Mouse (Mus musculus): ENCODE measurements around the gene Sag. TPM values are rescaled to one million over a fixed set of nuclear protein-coding genes. Genes with fewer than 3 reads are reported as not detected.

Gene Sag
- total RNA-seq (2015), result 0.46 and 0.62 TPM in 2 replicates
- total RNA-seq (2017), result 0.14 and 0.25 TPM in 2 replicates

DNA sequence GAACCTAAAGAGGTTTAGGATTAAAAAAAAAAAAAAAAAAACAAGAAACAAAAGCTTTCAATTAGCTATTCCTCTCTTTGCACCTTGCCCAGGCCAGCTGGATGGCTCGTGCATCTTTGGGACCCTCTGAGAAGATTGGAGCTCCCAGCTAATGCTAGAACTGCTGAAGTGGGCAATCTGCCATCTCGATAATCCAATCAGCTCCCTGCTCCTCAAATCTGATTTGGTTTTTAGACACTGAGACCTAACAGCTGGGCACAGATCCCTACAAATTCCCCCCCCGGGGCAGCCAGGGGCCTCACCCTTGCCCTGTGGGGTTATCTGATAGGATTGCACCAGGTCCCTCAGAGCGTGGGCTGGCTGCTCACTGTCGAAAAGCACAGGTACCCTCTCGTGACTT lies at the start of gene Sag:
Sag (plus strand) TSS at position 105 of the 400 bp plus-strand sequence.
- ATAC-seq (replicated peaks; ENCODE audit: poor library complexity), result no peak

DNA sequence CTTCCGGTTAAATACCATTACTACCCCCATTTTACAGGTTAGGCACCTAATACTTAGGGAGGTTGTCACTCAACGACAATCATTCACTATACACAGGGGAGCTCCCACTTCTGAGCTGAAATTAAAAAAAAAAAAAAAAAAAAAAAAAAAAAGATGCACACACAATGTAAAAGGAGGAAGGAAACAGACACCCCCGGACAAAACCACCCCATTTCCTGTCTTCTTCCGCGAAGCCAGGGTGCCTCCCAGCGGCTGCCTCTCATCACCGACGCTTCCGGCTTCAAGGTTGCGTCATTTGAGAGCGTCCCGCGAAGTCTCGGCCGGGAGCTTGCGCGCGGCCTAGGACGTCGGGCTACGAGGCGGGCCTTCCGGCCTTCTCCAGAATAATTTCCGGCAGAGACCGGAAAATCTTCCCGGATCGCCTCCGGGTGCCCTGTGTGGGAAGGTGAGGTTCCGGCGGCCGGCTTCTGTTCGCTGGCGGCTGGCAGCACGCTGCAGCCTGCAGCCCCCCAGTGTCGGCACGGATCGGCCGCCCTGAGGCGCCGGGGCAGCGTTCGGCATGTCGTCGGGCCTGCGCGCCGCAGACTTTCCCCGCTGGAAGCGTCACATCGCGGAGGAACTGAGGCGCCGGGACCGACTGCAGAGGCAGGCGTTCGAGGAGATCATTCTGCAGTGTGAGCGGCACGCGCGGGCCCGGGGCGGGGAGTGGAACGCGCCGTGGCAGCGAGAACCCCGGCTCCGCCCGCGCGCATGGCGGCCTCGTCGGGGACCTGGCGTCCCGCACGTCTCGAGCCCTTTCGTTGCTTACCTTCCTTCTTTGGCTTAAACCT lies 47.6 kb upstream of the Sag start, which contains the start of gene Atg16l1:
Atg16l1 (plus strand) TSS at position 230 of the 830 bp plus-strand sequence.
- ATAC-seq (replicated peaks; ENCODE audit: poor library complexity), result peak; percentile 99

DNA sequence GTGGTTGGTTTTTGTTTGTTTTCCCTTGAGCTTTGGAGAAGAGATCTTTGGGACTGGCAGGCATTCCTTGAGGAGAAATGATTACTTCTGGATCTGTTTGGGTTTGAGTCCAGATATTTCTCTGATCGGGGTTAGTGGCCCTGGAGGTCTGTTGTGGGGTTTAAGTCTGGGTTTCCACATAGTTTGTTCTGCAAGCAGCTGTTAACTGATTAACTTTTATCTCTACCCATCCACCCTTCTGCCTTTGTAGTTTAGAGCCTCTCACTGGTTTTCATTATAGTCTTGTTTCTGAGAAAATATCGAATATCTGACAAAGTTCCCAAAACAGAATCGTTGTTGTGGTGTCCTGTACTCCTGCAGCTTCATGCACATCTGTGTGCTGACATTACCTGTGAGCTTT lies 39.7 kb upstream of the Sag start:
- ATAC-seq (replicated peaks; ENCODE audit: poor library complexity), result peak; percentile 73

DNA sequence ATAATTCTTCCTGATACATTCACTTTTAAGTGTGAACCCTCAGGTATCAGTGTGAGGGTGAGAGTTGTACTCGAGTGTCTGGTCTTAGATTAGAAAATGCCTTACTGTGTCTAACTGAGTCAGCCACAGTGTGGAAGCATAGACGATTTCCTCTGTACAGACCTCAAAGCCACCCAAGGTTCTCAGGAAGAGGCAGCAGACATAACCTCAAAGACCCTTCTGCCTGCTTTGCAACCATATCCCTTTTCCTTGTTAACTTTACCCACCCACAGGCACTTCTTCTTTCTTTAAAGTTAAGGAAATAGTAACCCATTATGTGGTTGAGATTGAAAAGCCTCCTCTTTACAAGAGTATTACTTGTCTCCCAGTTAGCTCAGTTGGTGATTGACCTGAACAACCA lies 37.7 kb upstream of the Sag start:
- peak; percentile 5; the same call in 1 of the 2 replicates for ATAC-seq (replicated peaks; ENCODE audit: poor library complexity)

DNA sequence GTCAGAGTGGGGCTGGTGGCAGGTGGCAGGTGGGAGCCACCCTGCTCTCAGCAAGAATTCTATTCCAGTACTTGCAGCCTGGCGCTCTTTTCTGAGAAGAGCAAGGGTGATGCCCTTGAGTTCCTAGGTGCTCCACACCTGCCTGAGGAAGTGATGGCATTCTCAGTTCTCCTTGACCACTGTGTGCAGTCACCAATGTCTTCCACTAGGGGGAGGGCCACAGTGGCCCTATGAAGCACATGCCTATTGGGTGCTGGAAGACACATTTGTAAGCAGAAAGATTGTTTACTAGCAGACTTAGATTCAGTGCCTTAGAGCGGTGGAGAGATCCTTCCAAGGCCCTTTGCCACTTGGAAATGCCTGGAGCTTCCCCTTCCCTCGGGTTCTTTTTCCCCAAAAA lies 37.2 kb upstream of the Sag start:
- peak; percentile 67 for ATAC-seq (replicated peaks; ENCODE audit: poor library complexity)

DNA sequence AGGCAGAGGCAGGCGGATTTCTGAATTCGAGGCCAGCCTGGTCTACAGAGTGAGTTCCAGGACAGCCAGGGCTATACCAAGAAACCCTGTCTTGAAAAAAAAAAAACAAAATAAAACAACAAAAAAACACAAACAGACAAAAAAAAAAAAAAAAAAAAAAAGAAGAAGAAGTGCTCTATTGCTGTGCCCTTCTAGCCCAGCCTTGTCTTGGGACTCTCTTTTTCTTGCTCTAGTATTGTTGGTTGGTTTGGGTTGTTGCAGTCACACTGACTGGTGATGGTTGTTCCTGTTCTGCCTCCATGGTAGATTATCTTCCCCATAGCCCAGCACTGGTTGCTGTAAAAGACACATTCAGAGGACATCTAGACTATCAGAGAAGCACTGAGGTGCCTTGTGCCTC lies 34.2 kb upstream of the Sag start:
- no peak for ATAC-seq (replicated peaks; ENCODE audit: poor library complexity)

DNA sequence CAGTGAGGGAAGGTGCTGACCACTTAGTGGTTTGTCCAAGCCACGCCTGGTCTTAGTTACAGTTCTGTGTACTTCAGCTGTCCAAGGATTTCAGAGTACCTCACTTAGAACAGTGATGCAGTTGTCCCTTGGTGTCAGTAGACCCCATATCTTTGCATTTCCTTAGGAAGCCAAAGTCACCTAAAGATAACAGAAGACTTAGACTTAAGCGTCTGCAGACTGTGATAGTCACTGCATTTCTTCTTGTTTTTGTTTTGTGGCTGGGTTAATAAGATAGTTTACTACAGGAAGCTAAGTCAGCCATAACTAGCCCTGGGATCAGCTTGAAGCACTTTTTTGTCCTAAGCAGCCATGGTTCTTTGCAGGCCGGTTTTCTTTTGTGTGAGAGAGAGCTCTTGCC lies 33.0 kb upstream of the Sag start:
- peak; percentile 85 for ATAC-seq (replicated peaks; ENCODE audit: poor library complexity)

DNA sequence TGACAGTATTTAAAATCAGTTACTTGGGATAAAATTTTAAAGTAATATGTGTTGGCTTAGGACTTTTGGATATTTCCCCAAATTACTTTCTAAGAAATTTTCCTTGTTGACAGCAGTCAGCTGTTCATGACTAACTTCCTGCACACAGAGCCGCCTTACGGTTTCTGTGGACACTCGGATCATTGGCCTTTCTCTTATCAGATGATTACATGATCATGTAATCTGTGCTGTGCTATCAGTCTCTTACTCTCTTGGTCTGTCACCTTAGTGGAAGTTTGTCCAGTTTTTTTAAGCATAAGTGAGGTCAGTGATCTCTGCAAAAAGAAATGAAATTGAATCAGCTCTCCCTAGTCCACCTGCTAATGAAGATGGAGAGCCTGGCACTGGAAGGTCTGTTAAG lies 31.8 kb upstream of the Sag start:
- no peak for ATAC-seq (replicated peaks; ENCODE audit: poor library complexity)

DNA sequence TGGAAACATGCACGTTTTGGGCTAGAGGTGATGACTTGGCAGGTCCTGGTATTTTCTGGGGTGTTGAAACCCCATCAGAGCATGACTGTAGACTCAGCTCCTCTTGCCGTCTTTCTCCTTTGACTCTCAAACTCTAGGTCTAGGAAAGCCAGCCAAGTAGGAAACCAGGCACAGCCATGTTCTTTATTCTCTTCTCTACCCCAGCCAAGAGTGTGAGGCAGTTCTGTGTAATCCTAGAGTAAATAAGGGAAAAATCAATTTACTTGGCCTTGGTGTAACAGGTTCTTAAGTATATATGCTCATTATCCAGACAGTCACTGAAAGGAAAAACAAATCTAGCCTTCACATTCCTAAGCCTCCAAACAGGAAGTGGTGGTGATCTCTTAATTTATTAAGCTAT lies 30.1 kb upstream of the Sag start:
- no peak for ATAC-seq (replicated peaks; ENCODE audit: poor library complexity)

DNA sequence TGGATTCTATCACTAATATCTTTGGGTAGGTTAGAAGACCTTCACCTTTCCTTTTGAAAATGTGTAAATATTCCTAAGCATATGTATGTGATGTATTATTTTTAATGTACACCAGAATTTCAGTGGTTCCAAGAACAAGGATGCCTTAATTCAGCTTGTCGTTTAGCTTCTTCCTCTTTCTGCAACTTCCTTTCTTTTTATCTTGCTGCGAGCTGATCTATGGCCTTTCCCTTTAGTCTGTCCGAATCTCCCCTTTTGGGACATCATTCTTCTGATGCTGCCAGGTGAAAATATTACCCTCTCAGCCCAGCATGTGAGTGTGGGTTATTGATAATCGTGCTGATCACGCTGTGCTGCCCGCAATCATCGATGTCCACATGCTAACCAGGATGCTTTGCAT lies 28.6 kb upstream of the Sag start:
- ATAC-seq (replicated peaks; ENCODE audit: poor library complexity), result no peak

DNA sequence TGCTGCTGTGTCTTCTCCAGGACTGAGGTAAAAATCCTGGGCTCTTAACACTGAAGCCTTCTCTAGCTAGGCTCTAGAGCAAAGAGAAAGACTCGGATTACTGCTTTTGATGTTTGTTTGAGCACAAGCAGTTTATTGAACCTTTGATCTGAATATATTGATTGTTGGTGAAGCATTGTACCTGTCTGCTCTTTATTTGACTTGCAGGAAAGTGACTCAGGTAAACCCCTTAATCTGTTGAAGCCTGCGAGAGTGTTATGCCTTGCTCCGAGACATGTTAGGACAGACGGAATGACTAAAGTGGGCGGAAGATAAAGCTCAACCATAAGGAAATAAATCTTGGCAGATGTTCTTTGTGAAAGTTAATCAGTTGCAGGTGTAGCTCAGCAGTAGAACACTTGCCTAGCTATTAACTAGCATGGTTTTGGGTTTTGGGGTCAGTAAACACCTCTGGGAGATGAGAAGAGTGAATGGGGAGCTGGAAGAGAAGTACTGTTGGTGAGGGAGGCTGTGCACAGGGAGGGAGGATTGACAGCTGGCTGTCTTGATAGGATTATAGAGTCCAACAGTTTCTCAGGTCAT lies 24.2 kb upstream of the Sag start:
- no peak for ATAC-seq (replicated peaks; ENCODE audit: poor library complexity)

DNA sequence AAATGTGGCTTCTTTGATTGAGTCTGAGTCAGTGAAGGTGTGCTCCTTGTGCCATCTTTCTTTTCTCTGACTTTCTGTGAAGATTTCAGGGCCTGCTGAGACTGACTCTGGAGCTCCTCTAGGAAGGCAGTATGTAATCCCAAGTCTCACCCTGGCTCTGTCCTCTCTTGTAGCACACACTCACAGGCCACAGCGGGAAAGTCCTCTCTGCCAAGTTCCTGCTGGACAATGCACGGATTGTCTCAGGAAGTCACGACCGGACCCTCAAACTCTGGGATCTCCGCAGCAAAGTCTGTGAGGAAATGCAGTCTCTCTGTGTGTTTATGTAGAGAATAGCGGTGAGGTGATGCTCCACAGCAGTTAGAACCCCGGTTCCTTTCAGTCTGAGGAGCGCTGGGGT lies 17.8 kb upstream of the Sag start:
- no peak for ATAC-seq (replicated peaks; ENCODE audit: poor library complexity)

DNA sequence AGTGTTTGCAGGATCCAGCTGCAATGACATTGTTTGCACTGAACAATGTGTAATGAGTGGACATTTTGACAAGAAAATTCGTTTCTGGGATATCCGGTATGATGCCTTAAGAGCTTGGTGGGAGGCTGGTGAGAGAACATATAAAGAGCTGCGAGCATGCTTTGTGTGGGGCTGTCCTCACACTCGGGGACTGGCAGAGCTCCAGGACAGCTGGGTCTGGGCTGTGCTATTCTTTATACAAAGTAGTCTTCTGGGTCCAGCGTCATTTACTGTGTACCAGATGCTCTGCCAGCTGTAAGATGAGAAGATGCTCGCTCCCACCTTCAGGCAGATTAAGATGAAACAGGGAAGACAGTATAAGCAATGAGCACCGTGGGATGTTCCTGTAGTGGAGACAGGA lies 17.2 kb upstream of the Sag start:
- no peak for ATAC-seq (replicated peaks; ENCODE audit: poor library complexity)

DNA sequence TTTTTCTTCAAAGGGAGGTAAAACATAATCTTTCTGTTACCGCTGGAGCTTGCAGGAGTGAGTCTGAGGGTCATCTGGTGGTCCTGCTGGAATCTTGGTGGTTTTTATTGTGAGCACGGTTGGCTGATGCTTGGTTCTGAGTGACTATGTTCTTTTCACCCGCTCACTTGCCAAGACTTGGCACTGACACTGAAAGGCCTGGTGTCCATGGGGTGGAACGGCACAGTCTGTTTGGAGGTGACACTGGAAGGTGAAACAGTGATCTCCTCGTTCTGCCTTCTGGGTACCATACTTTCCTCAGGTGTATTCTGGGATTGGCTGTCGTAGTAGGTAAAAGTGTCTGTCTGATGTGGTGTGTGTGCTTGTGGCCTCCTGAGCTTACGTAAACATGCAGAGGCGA lies 13.8 kb upstream of the Sag start:
- ATAC-seq (replicated peaks; ENCODE audit: poor library complexity), result no peak

DNA sequence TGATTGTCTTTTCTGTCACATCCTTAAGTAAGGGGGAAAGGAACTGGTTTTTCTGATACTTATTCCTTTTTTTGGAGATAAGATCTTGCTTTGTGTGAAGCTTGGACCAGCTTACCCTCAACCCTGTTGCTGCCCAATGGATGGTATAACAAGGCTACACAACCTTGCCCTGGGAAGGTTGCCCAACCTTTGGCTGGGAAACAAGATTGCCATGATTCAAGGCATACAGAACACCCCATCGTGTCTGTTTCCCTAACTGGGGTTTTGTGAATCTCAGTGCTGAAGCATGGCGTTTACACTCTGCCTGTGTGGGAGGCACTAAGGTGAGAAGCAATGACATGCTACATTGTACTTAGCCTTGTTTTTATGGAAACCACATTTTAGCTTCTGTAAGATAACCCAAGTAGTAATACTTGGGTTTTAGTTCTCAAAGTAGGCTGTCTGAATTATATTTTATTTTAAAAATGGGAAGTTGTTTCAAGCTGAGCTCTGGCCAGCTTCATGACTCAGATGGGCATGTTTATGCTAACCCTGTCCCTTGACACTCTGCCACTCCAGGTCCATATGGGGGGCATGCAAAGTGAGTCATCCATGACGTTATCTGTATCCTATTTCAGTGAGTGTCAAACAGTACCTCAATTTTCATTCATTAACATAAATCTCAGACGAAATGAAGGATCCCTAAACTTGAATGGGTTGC lies 10.9 kb upstream of the Sag start:
- ATAC-seq (replicated peaks; ENCODE audit: poor library complexity), result no peak

DNA sequence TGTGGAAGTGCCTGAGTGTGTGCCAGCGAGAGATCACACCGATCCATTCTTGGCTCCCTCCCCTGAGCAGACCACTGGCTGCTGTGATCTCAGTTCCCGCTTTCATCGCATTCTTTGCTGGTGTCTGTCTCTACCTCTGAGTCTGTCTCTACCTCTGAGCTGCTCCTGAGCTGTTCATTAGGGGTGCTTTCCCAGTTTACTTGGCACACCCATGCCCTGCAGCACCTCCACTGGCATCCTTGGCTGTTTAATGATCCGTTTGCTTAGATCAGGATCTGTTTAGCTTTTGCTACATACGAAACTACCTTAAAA lies 10.4 kb upstream of the Sag start:
- no peak for ATAC-seq (replicated peaks; ENCODE audit: poor library complexity)

DNA sequence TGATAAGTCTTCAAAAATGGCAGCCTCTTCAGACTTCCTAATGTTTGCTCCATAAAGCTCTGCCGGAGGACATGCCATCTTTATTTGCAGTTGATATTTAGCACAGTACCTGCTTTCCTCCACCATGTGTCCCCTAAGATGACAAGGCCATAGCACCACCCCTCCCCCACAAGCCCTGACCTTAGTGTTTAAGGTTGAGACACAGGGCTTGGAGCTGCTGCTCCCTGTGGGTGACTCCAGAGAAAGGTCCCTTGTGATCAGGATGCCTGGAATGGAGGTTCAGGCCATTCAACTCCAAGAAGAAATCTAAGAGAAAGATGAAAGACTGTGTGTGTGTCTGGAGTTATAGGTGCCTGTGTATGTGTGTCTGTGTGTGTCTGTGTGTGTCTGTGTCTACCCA lies 5.8 kb upstream of the Sag start:
- ATAC-seq (replicated peaks; ENCODE audit: poor library complexity), result no peak

DNA sequence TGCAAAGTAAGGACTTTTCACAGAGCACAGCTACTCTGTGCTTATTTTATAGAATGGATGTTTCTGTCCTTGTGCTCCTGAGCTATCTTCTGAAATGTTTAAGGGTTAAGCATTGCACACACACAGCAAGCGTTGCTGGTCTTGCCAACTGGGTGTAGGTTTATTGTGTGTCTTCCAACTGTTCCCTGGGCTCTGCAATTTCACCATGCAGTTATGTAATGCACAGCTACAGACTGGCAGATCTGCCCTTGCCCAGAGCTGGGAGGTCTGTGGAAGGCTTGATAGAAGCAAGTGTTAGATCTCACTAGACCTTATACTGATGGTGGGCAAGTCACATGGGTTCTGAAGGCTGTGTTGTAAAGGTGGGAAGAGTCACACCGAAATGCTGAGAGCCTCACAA lies 5.2 kb upstream of the Sag start:
- ATAC-seq (replicated peaks; ENCODE audit: poor library complexity), result peak; percentile 52; the same call in 1 of the 2 replicates

DNA sequence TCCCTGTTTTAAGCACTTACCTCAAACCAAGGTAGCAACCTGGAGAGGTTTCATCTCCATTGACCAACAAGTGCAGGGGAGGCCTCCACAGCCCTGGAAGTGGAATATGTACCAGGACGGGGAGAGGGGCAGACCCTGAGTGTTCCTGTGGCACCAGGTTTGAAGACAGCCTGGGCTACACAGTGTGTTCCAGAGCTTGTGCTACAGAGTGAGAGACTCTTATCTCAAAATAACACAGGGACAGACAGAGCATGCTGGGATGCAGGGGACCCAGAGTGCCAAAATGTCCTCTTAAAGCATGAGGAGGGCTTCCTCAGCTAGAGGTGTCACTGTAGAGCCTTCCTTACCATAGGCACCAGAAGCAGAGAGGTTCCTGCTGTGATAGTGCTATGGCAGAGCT lies 4.3 kb downstream of the Sag start:
- ATAC-seq (replicated peaks; ENCODE audit: poor library complexity), result 0 out of 2 replicates have a peak, but pooled peaks have one; percentile 36

DNA sequence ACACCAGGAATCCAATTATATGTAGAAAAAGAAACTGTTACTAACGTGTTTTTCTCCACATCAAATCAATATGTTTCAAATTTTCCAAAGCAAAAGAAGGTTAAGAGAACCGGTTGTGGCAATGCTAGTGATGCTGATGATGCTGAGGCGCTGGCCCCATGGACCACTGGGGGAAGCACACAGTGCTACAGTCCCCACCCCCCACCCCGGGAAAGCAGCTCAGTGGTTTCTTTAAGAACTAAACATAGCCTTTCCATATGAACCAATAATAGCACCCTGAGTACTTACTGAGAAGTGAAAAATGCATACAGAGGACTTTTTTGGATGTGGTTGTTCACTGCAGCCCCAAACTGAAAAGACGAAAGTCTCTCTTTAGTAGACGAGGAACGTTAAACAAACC lies 7.9 kb downstream of the Sag start:
- ATAC-seq (replicated peaks; ENCODE audit: poor library complexity), result no peak

DNA sequence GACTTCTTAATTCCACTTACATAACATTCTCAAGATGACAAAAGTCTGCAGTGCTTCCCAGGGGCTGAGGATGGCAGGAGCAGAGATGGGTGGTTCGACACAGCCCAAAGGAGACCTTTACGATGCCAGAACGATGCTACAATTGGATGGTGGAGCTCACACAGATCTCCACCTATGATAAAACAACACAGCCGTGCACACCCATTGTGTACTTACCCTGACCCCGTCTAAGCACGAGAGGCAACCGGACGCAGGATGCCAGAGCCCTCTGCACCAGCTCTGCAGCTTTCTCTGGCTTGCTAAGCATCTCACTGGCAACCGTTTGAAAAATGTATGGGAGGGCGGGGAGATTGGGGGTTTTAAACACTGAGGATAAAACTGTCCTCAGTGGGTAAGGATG lies 8.6 kb downstream of the Sag start:
- ATAC-seq (replicated peaks; ENCODE audit: poor library complexity), result no peak

DNA sequence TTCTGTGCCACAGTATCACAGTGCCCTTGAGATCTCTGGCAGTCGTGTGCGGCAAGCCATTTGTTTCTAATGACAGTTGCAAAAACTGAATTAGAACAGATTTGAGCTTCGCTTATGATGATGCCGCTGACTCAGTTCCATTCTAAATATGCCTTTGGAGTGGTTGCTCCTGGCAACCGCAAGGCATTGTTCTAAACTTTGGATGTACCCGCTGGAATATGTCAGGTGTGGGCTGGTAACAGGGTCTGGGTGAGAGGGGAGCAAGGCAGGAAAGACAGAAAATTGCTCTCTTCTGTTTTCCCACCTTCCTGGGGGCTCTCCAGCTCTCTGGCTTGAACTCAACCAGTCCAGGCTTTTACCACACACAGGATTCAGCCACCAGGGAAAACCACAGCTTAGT lies 9.7 kb downstream of the Sag start:
- ATAC-seq (replicated peaks; ENCODE audit: poor library complexity), result no peak

All from megakaryocyte progenitor cell, adult 5-6 weeks (primary cell).